Mouse (Mus musculus) T-helper 1 cell (primary cell): Measurements from ENCODE around the gene Tbx2.

Experiments
- in situ Hi-C: fragments of 300-600 bp; cut with MboI, MseI; formaldehyde crosslinking; loops from one replicate; pipeline ENCODE4 v1.15.1; 2025; ENCODE audit warnings: high pct_unique_total_duplicates

Tbx2 gene

DNA sequence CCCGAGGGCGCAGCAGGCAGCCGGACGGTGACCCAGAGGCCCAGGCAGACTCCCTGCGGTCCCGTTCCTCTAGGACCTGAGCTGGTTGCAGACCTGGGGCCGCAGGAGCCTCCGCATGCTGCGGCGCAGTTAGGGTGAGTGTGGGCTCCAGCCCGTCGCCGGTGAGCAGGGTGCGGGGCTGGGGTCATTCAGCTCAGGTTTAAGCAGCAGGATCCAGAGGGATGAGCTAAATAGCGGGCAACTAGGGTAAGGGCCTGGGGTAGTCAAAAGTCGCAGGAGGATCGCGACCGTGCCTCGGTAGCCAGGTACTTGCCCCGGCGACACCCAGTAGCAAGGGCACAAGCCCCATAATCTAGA lies 54.1 kb downstream of the Tbx2 start:
- in situ Hi-C loops, result loop anchor here (5.0 to 25.0 kb wide), 3 partner anchors 59 to 526 kb away; no protein-coding TSS in a partner anchor

DNA sequence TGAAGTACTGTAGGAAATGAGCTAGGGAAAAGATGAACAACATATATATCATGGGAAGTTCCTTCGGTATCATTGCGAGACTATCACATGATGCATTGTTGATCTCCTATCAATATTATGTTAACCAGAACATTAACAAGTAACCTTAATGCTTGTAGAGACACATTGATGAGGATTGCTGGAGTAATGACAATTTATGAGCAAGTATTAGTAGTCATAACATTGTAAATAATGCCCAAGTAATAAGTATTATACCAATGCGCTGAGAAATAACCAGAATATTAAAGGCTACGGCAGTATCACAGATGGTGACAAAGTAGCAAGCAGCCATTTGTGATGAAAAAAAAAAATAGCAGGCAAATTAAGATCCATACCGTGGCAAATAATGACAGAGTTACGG lies 54.9 kb downstream of the Tbx2 start:
- in situ Hi-C loops, result loop anchor here (5.0 to 25.0 kb wide), 3 partner anchors 60 to 525 kb away; no protein-coding TSS in a partner anchor

DNA sequence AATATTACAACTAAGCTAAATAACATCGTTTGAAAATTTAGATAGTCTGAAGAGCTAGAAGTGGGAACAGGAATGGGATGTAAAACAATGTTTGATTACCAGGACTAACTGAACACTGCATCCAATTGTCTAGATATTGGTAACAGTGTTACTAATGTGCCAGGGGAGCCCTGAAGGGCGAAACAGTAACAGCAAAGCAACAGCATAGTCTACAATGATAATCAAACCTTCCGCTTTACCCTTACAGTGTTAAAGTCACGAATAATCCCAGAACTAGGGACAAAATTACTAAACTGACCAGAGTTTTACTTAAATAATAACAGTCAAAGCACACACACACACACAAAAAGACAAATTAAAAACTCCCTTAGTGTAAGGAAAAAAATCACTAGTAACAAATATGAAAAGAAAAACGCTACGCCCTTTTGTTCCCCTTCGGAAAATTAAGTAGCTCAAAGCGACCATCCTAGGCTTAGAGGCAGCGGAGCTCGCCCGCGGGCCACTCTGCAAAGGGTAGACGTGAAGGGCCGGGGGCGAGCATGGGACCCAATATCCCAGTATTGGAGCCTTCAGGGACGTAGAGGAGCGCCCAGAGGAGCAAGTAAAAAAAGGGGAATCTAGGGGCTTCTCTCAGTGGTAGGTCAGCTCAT lies 55.6 kb downstream of the Tbx2 start:
- in situ Hi-C loops, result loop anchor here (5.0 to 25.0 kb wide), 3 partner anchors 61 to 524 kb away; no protein-coding TSS in a partner anchor

DNA sequence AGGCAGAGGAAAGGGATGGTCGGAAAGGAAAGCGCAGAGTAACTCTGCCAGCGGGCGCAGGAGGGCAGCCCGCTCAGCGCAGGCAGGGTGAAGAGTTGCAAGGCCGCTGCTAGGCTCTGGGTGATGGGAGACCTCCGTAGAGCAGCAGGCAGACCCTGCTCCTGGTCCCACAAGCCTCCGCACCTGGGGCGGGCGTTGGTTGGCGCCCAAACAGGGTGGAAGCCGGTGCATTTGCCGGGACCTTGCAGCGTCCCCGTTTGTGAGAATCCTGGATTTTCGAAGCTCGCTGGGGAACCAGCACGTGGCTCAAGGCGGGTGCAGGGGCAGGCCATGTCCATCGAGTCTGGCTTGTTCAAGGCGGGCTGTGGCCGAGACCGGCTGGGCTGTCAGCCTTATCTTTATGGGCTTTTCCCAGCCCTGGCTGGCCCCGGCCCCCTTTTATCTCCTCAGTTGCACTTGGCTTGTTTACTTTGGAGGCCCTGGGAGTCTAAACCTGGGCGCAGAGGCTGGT lies 56.2 kb downstream of the Tbx2 start:
- in situ Hi-C loops, result loop anchor here (5.0 to 25.0 kb wide), 3 partner anchors 61 to 524 kb away; no protein-coding TSS in a partner anchor

DNA sequence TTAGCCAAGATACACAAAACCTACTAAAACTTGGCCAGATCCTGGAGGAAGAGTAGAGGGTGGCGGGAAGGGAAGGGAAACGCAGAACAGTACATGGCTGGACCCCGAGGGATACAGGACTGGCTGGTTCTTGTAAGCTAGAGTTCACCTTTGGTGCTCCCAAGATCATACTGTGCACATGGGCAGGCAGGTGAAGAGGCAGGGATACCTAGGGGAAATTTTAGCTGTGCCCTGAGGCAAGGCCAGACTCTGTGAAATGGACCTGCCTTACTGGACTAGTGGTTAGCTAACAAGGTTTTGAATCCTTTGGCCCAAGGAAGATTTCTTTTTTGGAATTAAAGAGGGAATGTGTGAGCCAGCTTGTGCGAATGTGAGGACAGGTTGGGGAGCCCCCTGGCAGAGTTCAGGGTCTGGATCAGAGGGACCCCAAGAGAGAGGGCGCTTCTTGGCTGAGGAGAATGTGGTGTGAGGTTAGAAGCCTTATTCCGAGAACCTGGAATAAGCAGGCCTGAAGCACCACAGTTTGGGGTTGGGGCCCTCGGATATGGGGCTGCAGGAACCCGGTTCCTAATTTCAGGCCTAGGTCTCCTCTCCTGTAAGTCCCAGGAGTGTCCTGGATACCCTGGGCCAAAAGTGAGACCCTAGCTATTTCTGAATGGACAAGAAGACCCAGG lies 56.8 kb downstream of the Tbx2 start:
- in situ Hi-C loops, result loop anchor here (5.0 to 25.0 kb wide), 3 partner anchors 62 to 523 kb away; no protein-coding TSS in a partner anchor

DNA sequence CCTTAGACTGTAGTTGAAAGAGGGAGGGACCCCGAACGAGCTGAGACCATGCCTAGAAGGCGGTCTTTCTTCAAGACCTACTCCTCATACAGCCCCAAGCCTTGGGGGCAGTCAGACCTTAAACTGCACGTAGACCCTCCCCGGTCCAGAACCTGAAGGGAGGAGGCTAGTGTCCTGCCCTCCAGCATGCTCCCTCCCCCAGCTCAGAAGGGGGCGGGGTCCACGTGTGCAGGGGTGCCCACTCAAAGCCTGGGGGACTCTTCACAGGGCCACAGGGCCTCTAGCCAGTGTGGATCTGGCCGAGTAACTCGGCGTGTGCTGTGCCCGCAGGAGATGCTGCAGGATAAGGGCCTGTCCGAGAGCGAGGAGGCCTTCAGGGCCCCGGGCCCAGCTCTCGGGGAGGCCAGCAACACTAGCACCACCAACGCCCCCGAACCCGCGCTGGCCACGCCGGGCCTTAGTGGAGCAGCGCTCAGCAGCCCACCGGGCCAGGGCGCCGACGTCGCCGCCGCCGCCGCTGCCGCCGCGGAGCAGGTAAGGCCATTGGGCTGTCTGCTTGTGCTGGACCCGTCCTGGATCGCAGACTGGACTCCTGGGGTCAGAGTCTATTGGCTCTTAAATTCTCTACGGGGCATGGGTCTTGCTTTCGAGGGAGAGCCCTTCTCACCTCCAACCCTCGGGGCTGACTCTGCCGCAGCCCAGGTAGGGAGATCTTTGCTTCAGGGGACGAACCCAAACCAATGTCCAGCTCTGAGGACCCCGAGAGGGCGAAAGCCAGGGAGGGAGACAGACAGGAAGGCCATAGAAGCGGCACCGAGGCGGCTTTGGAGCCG lies 57.6 kb downstream of the Tbx2 start:
- in situ Hi-C loops, result loop anchor here (5.0 to 25.0 kb wide), 3 partner anchors 63 to 522 kb away; no protein-coding TSS in a partner anchor

DNA sequence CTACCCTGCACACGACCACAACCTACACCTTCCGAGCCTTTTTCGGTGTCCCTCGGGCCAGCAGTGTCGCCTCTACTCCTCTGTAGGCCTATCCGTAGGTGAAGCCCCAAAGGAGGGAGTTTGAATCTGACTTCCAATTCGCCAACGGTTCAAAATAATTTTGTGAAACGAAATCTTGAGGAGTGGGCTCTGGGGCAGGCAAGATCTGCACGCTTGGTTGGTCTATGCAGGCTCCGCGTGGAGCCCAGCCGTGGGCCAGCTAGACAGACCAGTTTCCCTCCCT lies 58.2 kb downstream of the Tbx2 start:
- in situ Hi-C loops, result loop anchor here (25.0 kb wide), 1 partner anchor 522 kb away; no protein-coding TSS in a partner anchor

DNA sequence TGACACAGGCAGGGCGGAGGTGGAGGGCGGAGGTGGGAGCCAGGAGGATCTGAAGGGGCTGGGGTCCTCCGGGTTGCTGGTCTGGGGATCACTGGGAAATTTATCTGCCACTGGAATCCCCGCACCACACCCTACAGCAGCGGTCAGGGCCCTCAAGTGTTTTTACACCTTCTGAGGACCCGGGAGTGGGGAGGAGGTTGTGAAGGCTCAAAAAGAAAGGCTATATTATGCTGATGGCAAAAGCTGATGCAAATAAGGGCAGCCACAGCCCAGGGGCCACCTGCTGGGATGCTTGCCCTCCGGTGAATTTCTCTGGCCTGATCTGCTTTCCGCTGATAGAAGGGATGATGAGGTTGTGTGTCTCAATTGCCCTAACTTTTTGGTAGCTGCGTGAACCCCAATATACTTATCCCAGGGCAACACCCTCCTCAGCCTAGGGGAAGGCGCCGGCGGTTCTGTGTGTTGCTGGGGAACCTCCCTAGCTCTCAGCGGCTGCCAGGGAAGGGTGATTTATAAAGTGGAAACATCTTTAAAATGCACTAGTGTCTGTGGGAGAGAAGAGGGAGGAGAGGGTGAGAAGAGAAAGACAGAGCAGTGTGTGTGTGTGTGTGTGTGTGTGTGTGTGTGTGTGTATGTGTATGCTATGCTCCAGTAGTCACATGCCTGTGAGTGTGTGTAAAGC lies 58.8 kb downstream of the Tbx2 start:
- in situ Hi-C loops, result loop anchor here (25.0 kb wide), 1 partner anchor 521 kb away; no protein-coding TSS in a partner anchor
